Mouse (Mus musculus) lung, postnatal 0 days (tissue): ENCODE measurements around the gene Srsf3.

ENCODE experiments used
- CTCF ChIP-seq: IDR thresholded peaks from 2 replicates; pipeline ENCODE4 v1.5.1; 2016; ENCODE audit warnings: antibody characterized with exemption, mild to moderate bottlenecking
- EP300 ChIP-seq: IDR thresholded peaks from 2 replicates; pipeline ENCODE4 v1.6.1; 2016; ENCODE audit warnings: antibody characterized with exemption, mild to moderate bottlenecking, control low read depth

GRCm38 (mm10) chr17:29085266-29085665 is 52.8 kb downstream of the Srsf3 start:
- TF ChIP-seq CTCF (no peak), EP300 (no peak)
